Mouse (Mus musculus) heart, embryonic 14.5 days (tissue): ENCODE results near the gene Trmt2a. TPM values are rescaled to one million over a fixed set of nuclear protein-coding genes. Genes with fewer than 3 reads are reported as not detected.

Source experiments
- ATAC-seq: fragments of 200-750 bp; cut with Nextera tagmentation; 2 replicates; pipeline ENCODE4 v1.8.0; 2017; ENCODE audit warnings: low read depth, moderate TSS enrichment; ENCODE audit not compliant: insufficient number of reproducible peaks, insufficient read depth, low FRiP score
- H3K27ac ChIP-seq, 2 experiments: fragments of 200-500 bp in 1 of 2; fragments of 300-500 bp in 1 of 2; sonication (generic) in 1 of 2; replicated peaks in 1 of 2; 2 replicates each; pipeline ENCODE4 v1.5.1; 2012 to 2014; ENCODE audit warnings: low read depth in 2 of 2, low read length in 2 of 2, control low read depth in 1 of 2, mild to moderate bottlenecking in 1 of 2, mixed read lengths in 1 of 2; ENCODE audit not compliant: control insufficient read depth in 1 of 2, insufficient read depth in 1 of 2
- H3K27me3 ChIP-seq: fragments of 300-500 bp; sonication (generic); 2 replicates; pipeline ENCODE4 v1.6.1; 2014; ENCODE audit warnings: mild to moderate bottlenecking, low read length, control low read depth; ENCODE audit not compliant: control insufficient read depth, insufficient read depth
- H3K36me3 ChIP-seq: fragments of 300-500 bp; sonication (generic); 2 replicates; pipeline ENCODE4 v1.6.1; 2014; ENCODE audit warnings: mild to moderate bottlenecking, control low read depth, low read length, mixed read lengths; ENCODE audit not compliant: control insufficient read depth, insufficient read depth
- H3K4me1 ChIP-seq, 2 experiments: fragments of 200-500 bp in 1 of 2; fragments of 300-500 bp in 1 of 2; sonication (generic) in 1 of 2; 2 replicates each; pipeline ENCODE4 v1.6.1; 2012 to 2014; ENCODE audit warnings: low read length in 2 of 2, control low read depth in 1 of 2, mixed read lengths in 1 of 2; ENCODE audit not compliant: control insufficient read depth in 2 of 2, insufficient read depth in 2 of 2
- H3K4me2 ChIP-seq: fragments of 300-500 bp; sonication (generic); 2 replicates; pipeline ENCODE4 v1.6.1; 2014; ENCODE audit warnings: mild to moderate bottlenecking, low read length
- H3K4me3 ChIP-seq, 2 experiments: fragments of 200-500 bp in 1 of 2; fragments of 300-500 bp in 1 of 2; sonication (generic) in 1 of 2; 2 replicates each; pipeline ENCODE4 v1.5.1; 2012 to 2014; ENCODE audit warnings: low read length in 2 of 2, mild to moderate bottlenecking in 2 of 2, control low read depth in 1 of 2, low read depth in 1 of 2, moderate library complexity in 1 of 2; ENCODE audit not compliant: control insufficient read depth in 1 of 2, insufficient read depth in 1 of 2
- H3K9ac ChIP-seq: fragments of 300-500 bp; sonication (generic); 2 replicates; pipeline ENCODE4 v1.6.1; 2014; ENCODE audit warnings: mild to moderate bottlenecking, low read length
- H3K9me3 ChIP-seq: fragments of 300-500 bp; sonication (generic); 2 replicates; pipeline ENCODE4 v1.6.1; 2016; ENCODE audit warnings: low read length, control low read depth; ENCODE audit not compliant: control insufficient read depth
- WGBS: fragments of 180-500 bp; shearing (Covaris S2); extraction: QIAGEN DNeasy Blood & Tissue Kit; methylation state at CpG from one replicate; pipeline ENCODE4 v1.1.7; 2014; 5-methylcytosine and 5-hydroxymethylcytosine counted together
- polyA plus RNA-seq: library from polyadenylated mRNA; unstranded; fragments of >200 nt; fragmentation: Nextera tagmentation; extraction: Ambion mirVana; gene quantifications from 2 replicates; pipeline ENCODE4 v1.2.1, GENCODE M21; 2014

The Trmt2a gene
- polyA plus RNA-seq, 1 experiment from 2014 or later: 39.8 TPM

- Histone ChIP-seq H3K9ac (no peak overlapping the region), H3K4me2 (no peak overlapping the region), H3K9me3 (no peaks in the 10 kb centered on the region), H3K4me3 (no peak overlapping the region), H3K27ac (no peak overlapping the region), H3K27me3 (no peaks in the 10 kb centered on the region), H3K4me1 (peaks cover 7 to 19% of the 10 kb centered on the region in 2 experiments), H3K36me3 (no peaks in the 10 kb centered on the region)
- 43% methylated on average over 10 of the region's 10 CpGs for WGBS
- ATAC-seq: no peak
Measured at GRCm38 (mm10) chr16:18211417-18212171, 36.9 kb upstream of the Trmt2a start.

- Histone ChIP-seq H3K9ac (no peak overlapping the region), H3K27ac (no peak overlapping the region), H3K4me1 (peaks cover 7 to 24% of the 10 kb centered on the region in 2 experiments), H3K27me3 (no peaks in the 10 kb centered on the region), H3K4me2 (no peak overlapping the region), H3K36me3 (no peaks in the 10 kb centered on the region), H3K9me3 (no peaks in the 10 kb centered on the region), H3K4me3 (no peak overlapping the region)
- 58% methylated on average over 6 of the region's 6 CpGs for WGBS
- no peak for ATAC-seq
Measured at GRCm38 (mm10) chr16:18213689-18214088, 34.8 kb upstream of the Trmt2a start.

- ATAC-seq: no peak
Measured at GRCm38 (mm10) chr16:18214858-18215257, 33.6 kb upstream of the Trmt2a start.

GRCm38 (mm10) chr16:18217579-18217978, 30.9 kb upstream of the Trmt2a start, which contains the start of gene Ccdc188:
Gene Ccdc188 (plus strand): TSS chr16:18217879.
- Histone ChIP-seq H3K4me3 (no peak within 1 kb of the TSS), H3K36me3 (peaks cover 17% of the 10 kb centered on the region), H3K9me3 (no peaks in the 10 kb centered on the region), H3K27me3 (no peaks in the 10 kb centered on the region), H3K27ac (no peak within 1 kb of the TSS), H3K4me2 (no peak within 1 kb of the TSS), H3K9ac (peak within 1 kb of the TSS; percentile 16; the same call in 1 of the 2 replicates), H3K4me1 (peaks cover 14 to 26% of the 10 kb centered on the region in 2 experiments)
- ATAC-seq: no peak
- 81% methylated on average over 4 of the region's 4 CpGs for WGBS

More at GRCm38 (mm10) chr16:18214858-18215257, 33.6 kb upstream of the Trmt2a start:
- Histone ChIP-seq H3K9me3 (no peaks in the 10 kb centered on the region), H3K27ac (peak overlapping the region; percentile 35 to 41; a peak in 1 of 4 replicates), H3K4me1 (peaks cover 9 to 26% of the 10 kb centered on the region in 2 experiments), H3K4me2 (peak overlapping the region; percentile 46), H3K36me3 (no peaks in the 10 kb centered on the region), H3K27me3 (no peaks in the 10 kb centered on the region), H3K9ac (peak overlapping the region; percentile 38; the same call in 1 of the 2 replicates), H3K4me3 (no peak overlapping the region)
- 36% methylated on average over 7 of the region's 7 CpGs for WGBS

- WGBS: 62% methylated on average over 9 of the region's 9 CpGs
- peak overlapping the region; percentile 16; the same call in 1 of the 2 replicates for H3K9ac ChIP-seq
Measured at GRCm38 (mm10) chr16:18218580-18218996, 29.9 kb upstream of the Trmt2a start.

GRCm38 (mm10) chr16:18220001-18220400, 28.5 kb upstream of the Trmt2a start:
- Histone ChIP-seq H3K36me3 (peaks cover 41% of the 10 kb centered on the region), H3K27ac (no peak overlapping the region; a peak in 1 of 4 replicates), H3K9ac (no peak overlapping the region), H3K9me3 (no peaks in the 10 kb centered on the region), H3K27me3 (no peaks in the 10 kb centered on the region), H3K4me3 (no peak overlapping the region), H3K4me1 (peaks cover 9 to 18% of the 10 kb centered on the region in 2 experiments), H3K4me2 (no peak overlapping the region)
- ATAC-seq: no peak; the same call in 1 of the 2 replicates
- 61% methylated on average over 8 of the region's 8 CpGs for WGBS

More at GRCm38 (mm10) chr16:18218580-18218996, 29.9 kb upstream of the Trmt2a start:
- no peak overlapping the region for H3K27ac ChIP-seq
- H3K9me3 ChIP-seq: no peaks in the 10 kb centered on the region
- H3K27me3 ChIP-seq: no peaks in the 10 kb centered on the region
- ATAC-seq: no peak
- H3K36me3 ChIP-seq: peaks cover 27% of the 10 kb centered on the region
- H3K4me1 ChIP-seq: peaks cover 14 to 26% of the 10 kb centered on the region in 2 experiments
- no peak overlapping the region for H3K4me2 ChIP-seq
- H3K4me3 ChIP-seq: no peak overlapping the region

- H3K4me3 ChIP-seq: no peak overlapping the region
- H3K9ac ChIP-seq: no peak overlapping the region
- ATAC-seq: no peak
- no peak overlapping the region for H3K4me2 ChIP-seq
- no peaks in the 10 kb centered on the region for H3K27me3 ChIP-seq
- peaks cover 9 to 11% of the 10 kb centered on the region in 2 experiments; a peak in 3 of 4 replicates for H3K4me1 ChIP-seq
- H3K27ac ChIP-seq: no peak overlapping the region
- peaks cover 51% of the 10 kb centered on the region for H3K36me3 ChIP-seq
- 88% methylated on average over 6 of the region's 6 CpGs for WGBS
- H3K9me3 ChIP-seq: no peaks in the 10 kb centered on the region
Measured at GRCm38 (mm10) chr16:18220856-18221542, 27.5 kb upstream of the Trmt2a start.
